Mouse (Mus musculus) urinary bladder, postnatal 36 days (tissue): ENCODE measurements around the gene Adamts3.

Experiments used
- DNase-seq, 2 experiments: peaks; one replicate each; pipeline ENCODE4 v3.0.0; 2022; ENCODE audit warnings: low spot score in 2 of 2, mixed read lengths in 1 of 2

The Adamts3 gene

DNA sequence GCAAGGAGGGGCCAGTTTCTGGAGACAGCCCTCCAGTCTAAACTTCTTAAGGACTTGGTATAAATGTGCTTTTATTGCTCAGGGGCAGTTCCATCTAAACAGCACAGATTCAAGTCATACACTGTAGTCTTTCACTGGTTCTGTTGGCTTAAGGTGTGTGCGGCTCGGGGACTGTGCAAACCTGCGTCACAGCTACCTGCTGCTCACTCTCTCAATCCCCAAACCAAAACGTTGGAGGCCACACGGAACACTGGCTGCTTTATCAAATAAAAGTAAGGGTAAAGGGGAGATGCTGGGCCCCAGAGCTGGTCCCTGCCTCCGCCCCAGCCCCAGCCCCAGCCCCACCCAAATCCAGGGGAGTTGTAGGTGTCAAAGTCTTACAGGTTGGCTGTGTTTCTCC lies 66.5 kb downstream of the Adamts3 start:
- DNase-seq, result no peak

GRCm38 (mm10) chr5:89814552-89814951 lies 68.6 kb downstream of the Adamts3 start:
- no peak for DNase-seq

DNA sequence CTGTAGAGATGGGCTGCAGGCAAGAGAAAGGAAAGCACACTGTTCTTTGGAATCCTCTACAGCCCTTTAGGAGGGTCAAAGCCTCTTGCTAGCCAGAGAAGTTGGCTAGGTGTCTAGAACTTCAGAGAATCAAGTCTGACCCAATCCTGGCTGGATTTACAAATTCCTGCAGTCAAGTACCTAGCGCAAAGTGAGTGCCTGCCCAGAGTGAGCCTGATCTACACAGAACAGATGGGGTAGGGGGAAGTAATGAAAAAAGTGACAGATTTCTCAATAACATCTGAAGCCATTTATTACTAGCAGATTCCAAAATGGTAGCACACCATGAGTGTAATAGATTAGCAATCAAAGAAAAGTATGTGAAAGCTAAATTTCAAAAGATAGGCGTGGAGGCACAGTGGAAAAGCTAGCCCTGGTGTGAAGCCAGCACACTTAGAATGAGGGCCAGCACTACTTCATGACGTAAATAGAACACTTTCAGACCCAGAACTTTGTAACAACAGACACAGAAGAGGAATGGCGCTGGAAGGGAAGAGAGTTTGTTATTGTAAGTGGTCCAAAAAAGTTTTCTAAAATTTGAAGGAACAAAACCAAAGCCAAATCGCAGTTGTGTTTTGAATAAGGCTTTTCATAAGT lies 82.8 kb downstream of the Adamts3 start:
- no peak for DNase-seq

DNA sequence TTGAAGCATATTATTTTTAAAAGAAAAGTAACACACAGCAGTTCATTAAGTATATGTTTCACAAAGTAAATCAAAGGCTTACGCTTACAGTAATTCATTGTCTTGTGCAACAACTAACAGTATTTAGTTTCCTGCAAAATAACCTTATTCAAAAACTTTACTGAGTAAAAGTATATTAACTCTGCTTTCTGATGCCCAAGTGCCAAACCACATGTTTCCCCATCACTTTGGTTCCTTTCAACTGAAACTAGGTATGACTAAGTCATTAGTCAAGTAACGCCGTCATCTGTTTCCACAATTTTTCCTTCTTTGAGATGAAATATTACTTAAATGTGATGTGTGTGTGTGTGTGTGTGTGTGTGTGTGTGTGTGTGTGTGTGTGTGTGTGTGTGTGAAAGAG lies 89.4 kb downstream of the Adamts3 start:
- no peak for DNase-seq

GRCm38 (mm10) chr5:89784635-89785034 lies 98.5 kb downstream of the Adamts3 start:
- DNase-seq, result no peak

DNA sequence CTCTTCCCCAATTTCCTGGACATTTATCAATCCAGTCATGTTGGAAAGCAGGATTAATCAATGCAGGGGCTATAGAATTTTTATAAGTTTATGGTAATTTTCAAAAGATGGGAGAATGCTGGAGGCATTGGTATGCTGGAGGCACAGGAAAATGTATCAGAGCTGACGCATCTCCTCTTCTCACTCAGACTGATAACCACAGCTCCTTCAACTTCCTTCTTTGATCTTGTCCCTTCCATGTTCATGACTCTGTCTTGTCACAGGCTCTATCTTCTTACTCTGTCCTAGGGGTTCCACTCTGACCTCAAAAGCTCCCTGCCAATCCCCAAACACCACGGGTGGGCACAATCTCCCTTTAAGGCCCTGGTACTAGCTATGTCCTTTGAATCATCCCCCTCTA lies 103.3 kb downstream of the Adamts3 start:
- no peak for DNase-seq

- DNase-seq, result no peak
Measured at GRCm38 (mm10) chr5:89778610-89779009, 104.5 kb downstream of the Adamts3 start.

- DNase-seq, result no peak
Measured at GRCm38 (mm10) chr5:89777411-89777810, 105.7 kb downstream of the Adamts3 start.

DNA sequence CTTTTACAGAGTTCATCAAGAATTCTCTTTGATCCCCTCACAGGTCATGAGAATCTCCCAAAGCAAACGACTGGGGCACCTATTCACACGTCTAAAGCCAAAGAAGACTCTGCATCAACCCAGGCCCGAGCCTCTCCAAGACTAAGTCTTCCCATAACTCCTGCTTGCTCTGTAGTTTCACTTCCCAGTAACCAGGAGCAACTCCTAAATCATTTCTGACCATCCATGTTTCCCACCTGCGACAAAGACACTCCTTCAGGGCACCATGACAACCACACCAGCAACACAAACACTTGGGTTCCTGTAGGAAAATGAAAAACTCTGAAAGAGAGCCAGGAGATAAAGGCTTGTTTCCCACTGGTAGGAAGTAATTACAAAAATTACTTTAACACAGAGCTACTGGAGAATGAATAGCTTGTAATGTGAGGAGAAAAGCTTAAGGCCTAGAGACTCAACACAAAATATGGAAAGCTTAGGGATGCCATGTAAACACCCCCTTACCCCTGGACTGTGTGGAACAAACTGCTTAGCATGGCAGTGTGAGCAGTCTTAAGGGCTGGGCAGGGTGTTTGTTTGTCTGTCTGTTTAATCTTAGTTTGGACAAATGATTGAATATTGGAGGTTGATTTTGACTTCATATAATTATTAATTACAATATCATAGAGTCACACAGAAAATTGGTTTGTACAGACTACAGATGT lies 112.3 kb downstream of the Adamts3 start:
- no peak for DNase-seq

- DNase-seq, result no peak
Measured at GRCm38 (mm10) chr5:89763189-89764187, 119.6 kb downstream of the Adamts3 start.

- DNase-seq, result no peak
Measured at GRCm38 (mm10) chr5:89760368-89760767, 122.8 kb downstream of the Adamts3 start.

DNA sequence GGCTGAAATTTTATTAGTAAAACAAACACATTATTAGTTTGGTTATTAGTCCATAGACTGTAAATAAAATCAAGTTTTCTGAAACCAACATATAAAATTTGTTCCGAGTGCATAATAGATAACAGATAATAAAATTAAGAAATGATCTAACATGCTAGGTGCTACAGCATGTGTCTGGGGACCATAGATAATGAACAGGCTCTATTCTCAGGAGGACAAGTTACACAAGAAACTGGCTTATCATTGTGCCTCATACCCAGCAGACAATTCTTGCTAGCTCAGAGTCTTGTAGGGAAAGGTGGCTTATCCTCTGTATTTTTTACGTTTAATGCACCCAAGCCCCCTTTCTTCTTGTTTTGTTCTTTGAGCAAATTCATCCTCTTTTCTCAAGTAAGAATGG lies 131.3 kb downstream of the Adamts3 start:
- no peak for DNase-seq

DNA sequence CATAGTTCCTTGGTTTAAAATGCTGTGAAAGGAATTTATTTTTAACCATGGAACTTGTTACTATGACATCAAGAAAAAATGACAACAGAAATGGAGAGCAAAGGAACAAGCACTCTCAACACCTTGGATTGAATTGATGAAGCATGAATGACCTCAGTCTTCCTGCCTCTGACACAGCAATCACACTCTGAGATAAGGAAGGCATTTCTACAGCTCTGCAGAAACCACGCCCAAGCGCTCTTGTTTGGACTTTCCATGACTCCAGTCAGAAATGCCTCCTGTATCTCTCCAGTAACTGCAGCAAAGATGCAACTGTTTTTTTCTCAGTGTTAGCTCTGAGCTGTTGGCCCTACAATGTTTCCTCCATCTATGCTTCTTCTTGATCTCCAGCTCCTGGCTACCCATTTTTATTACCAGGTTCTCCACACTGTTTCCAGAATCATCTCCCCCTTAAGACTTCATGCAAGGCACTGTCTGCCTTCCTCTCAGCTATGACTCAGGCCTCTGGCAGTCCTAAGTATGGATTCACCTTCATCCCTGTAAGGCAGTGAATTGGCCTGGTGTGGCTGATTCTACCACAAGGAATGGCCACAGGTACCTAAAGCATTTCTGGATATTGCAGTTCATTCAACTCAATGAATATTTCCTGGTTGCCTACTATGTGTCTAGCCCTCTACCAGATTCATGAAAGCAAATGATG lies 134.8 kb downstream of the Adamts3 start:
- DNase-seq, result no peak

- DNase-seq, result no peak
Measured at GRCm38 (mm10) chr5:89747149-89747659, 135.9 kb downstream of the Adamts3 start.

GRCm38 (mm10) chr5:89745112-89745511 lies 138.0 kb downstream of the Adamts3 start:
- no peak for DNase-seq

- no peak for DNase-seq
Measured at GRCm38 (mm10) chr5:89734759-89735158, 148.4 kb downstream of the Adamts3 start.

GRCm38 (mm10) chr5:89730411-89730810 lies 152.7 kb downstream of the Adamts3 start:
- no peak for DNase-seq

DNA sequence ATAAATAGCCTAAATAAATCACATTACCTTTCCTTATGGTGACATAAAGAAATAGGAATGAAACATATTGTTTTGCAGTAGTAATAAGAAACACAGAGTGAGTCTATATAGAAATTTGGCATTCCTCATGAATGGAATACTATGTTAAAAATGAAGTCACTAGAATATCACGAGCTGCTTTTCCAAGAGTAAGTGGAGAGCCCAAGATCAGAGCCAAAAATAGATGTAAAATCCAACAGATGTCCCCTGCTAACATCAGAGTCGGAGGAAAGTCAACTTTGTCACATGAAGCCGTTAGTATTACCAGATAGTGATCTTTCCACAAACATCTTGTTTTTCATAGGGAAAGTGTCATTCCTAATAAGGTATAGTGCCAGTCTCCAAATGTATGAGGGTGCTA lies 155.0 kb downstream of the Adamts3 start:
- DNase-seq, result no peak

- DNase-seq, result no peak
Measured at GRCm38 (mm10) chr5:89727497-89728057, 155.6 kb downstream of the Adamts3 start.

GRCm38 (mm10) chr5:89714552-89714951 lies 168.6 kb downstream of the Adamts3 start:
- DNase-seq, result no peak
